Comparison of ENCODE assay signal across 26 mouse cellular contexts in the genomic region with DNA sequence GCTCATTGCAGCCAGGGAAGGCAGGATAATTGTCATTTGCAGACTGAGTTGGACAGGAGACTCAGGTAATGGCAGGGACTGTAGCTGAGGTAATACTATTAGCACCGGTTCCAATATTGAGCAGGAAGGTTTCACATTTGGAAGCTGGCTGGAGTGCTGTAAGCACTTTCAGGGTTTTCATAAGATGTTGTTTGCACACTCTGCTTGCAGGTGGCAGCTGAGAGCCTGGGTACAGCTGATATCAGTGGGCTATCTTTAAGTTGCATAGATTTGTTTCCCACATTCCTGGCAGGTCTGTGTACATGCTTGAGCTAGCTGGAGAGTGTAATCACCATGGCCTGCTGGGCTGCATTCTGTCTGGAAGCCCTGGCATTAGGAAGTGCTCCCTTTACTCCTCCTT.
A peak's percentile ranks its signal among the peaks of the same experiment; 100 is the strongest.
DNase-seq lines count a peak whose midpoint lies in the region; ATAC-seq and TF ChIP-seq lines count a peak whose summit lies in the region.
"Had no signal": no experiment of that assay in that cellular context is flagged by ENCODE, and none has a peak within 500 bp of the region (broad histone marks: within the 10 kb centered on the region; RNA-seq: fewer than 3 reads in every experiment).

No protein-coding gene starts in this region.

- 86% methylated on average over 1 of the region's 1 CpGs for WGBS in hindbrain, postnatal 0 days
- WGBS in hindbrain, embryonic 10.5 days: 90% methylated on average over 1 of the region's 1 CpGs
- WGBS in lung, embryonic 16.5 days: 68% methylated on average over 1 of the region's 1 CpGs

- H3K27me3 ChIP-seq in hindbrain, postnatal 0 days (ENCODE audit: insufficient read depth, low read length): no peaks in the 10 kb centered on the region
- H3K27me3 ChIP-seq in hindbrain, embryonic 10.5 days (ENCODE audit: insufficient read depth, poor library complexity, severe bottlenecking): no peaks in the 10 kb centered on the region
- no peaks in the 10 kb centered on the region for H3K27me3 ChIP-seq in lung, embryonic 16.5 days (ENCODE audit: control insufficient read depth, insufficient read depth, low read depth, low read length)
- H3K27me3 ChIP-seq: CH12.LX; embryonic facial prominence, embryonic 13.5 days; forebrain, embryonic 12.5 days; forebrain, embryonic 15.5 days; heart, embryonic 12.5 days; heart, embryonic 15.5 days; Patski had no signal

- H3K9ac ChIP-seq in hindbrain, postnatal 0 days (replicated peaks; ENCODE audit: low read length): no peak overlapping the region
- H3K9ac ChIP-seq in lung, embryonic 16.5 days (ENCODE audit: low read length): no peak overlapping the region
- H3K9ac ChIP-seq: embryonic facial prominence, embryonic 13.5 days; forebrain, embryonic 12.5 days; forebrain, embryonic 15.5 days; heart, embryonic 12.5 days; heart, embryonic 15.5 days; hindbrain, embryonic 14.5 days had no signal

- H3K4me1 ChIP-seq in hindbrain, postnatal 0 days (ENCODE audit: insufficient read depth, low read length): no peaks in the 10 kb centered on the region
- no peaks in the 10 kb centered on the region for H3K4me1 ChIP-seq in hindbrain, embryonic 10.5 days (replicated peaks)
- no peaks in the 10 kb centered on the region for H3K4me1 ChIP-seq in lung, embryonic 16.5 days (replicated peaks; ENCODE audit: control insufficient read depth, insufficient read depth, low read length)
- H3K4me1 ChIP-seq: embryonic facial prominence, embryonic 10.5 days; embryonic facial prominence, embryonic 13.5 days; forebrain, embryonic 12.5 days; forebrain, embryonic 15.5 days; heart, embryonic 15.5 days had no signal

- H3K36me3 ChIP-seq in hindbrain, postnatal 0 days (ENCODE audit: insufficient read depth, low read length): no peaks in the 10 kb centered on the region
- no peaks in the 10 kb centered on the region for H3K36me3 ChIP-seq in hindbrain, embryonic 10.5 days
- no peaks in the 10 kb centered on the region for H3K36me3 ChIP-seq in lung, embryonic 16.5 days (ENCODE audit: control insufficient read depth, insufficient read depth, low read length)
- H3K36me3 ChIP-seq: embryonic facial prominence, embryonic 10.5 days; embryonic facial prominence, embryonic 13.5 days; forebrain, embryonic 12.5 days; forebrain, embryonic 15.5 days; G1E; heart, embryonic 12.5 days; heart, embryonic 15.5 days had no signal

- H3K4me2 ChIP-seq in hindbrain, postnatal 0 days (ENCODE audit: low read depth, low read length): no peak overlapping the region
- no peak overlapping the region for H3K4me2 ChIP-seq in lung, embryonic 16.5 days (ENCODE audit: low read depth, low read length)
- H3K4me2 ChIP-seq: embryonic facial prominence, embryonic 13.5 days; forebrain, embryonic 12.5 days; forebrain, embryonic 15.5 days; heart, embryonic 12.5 days; heart, embryonic 15.5 days; hindbrain, embryonic 14.5 days had no signal

- no peak overlapping the region for H3K4me3 ChIP-seq in hindbrain, postnatal 0 days (ENCODE audit: low read length)
- no peak overlapping the region for H3K4me3 ChIP-seq in hindbrain, embryonic 10.5 days
- no peak overlapping the region for H3K4me3 ChIP-seq in lung, embryonic 16.5 days (ENCODE audit: low read length)
- H3K4me3 ChIP-seq: embryonic facial prominence, embryonic 10.5 days; embryonic facial prominence, embryonic 13.5 days; erythroblast, embryonic 14.5 days; forebrain, embryonic 12.5 days; forebrain, embryonic 15.5 days; heart, embryonic 12.5 days; heart, embryonic 15.5 days had no signal

- peak; percentile 33 to 46 for DNase-seq in cerebellum, postnatal 10 days
- DNase-seq in cerebellum, adult 11 months: no peak
- peak; percentile 8 for DNase-seq in hindbrain, postnatal 0 days (ENCODE audit: low spot score)
- no peak for DNase-seq in hindbrain, embryonic 10.5 days (ENCODE audit: low spot score)
- DNase-seq in lung, postnatal 25 days (ENCODE audit: low spot score): no peak
- DNase-seq: adrenal gland, postnatal 10 days; adrenal gland, postnatal 36 days; B cell, adult 2 months; cerebellum, adult 11-12 months; embryo, embryonic 11 days; gastrocnemius, postnatal 25 days; heart, adult 18-20 months; heart, postnatal 10 days; heart, postnatal 36 days had no signal

- ATAC-seq in hindbrain, postnatal 0 days: 0 out of 2 replicates have a peak, but pooled peaks have one; percentile 38
- ATAC-seq in lung, embryonic 16.5 days (ENCODE audit: low read depth): peak; percentile 49; the same call in 1 of the 2 replicates
- ATAC-seq: forebrain, embryonic 15.5 days; Patski had no signal

- no peaks in the 10 kb centered on the region for H3K9me3 ChIP-seq in hindbrain, postnatal 0 days (ENCODE audit: low read length)
- no peaks in the 10 kb centered on the region for H3K9me3 ChIP-seq in hindbrain, embryonic 10.5 days
- H3K9me3 ChIP-seq in lung, embryonic 16.5 days (ENCODE audit: control insufficient read depth, low read length): no peaks in the 10 kb centered on the region
- H3K9me3 ChIP-seq: embryonic facial prominence, embryonic 10.5 days; embryonic facial prominence, embryonic 13.5 days; forebrain, embryonic 12.5 days; forebrain, embryonic 15.5 days; G1E; heart, embryonic 12.5 days; heart, embryonic 15.5 days had no signal

- H3K27ac ChIP-seq in hindbrain, postnatal 0 days: no peak overlapping the region
- no peak overlapping the region for H3K27ac ChIP-seq in hindbrain, embryonic 10.5 days
- no peak overlapping the region for H3K27ac ChIP-seq in lung, embryonic 16.5 days (ENCODE audit: low read length)
- H3K27ac ChIP-seq: embryonic facial prominence, embryonic 10.5 days; embryonic facial prominence, embryonic 13.5 days; forebrain, embryonic 12.5 days; forebrain, embryonic 15.5 days; heart, embryonic 15.5 days; hindbrain, embryonic 14.5 days had no signal

- TF ChIP-seq CTCF in hindbrain, postnatal 0 days (IDR thresholded peaks at IDR 0.05; ENCODE audit: low read depth): 0 out of 2 replicates have a peak, but pooled peaks have one; percentile 16

Comparison
In these comparisons a context has a peak if more than half of its experiments do, and no peak if none do; other contexts are left out.
1. DNase-seq: peak in cerebellum, postnatal 10 days (2 of 2) and hindbrain, postnatal 0 days (single experiment); none in cerebellum, adult 11 months (single experiment), hindbrain, embryonic 10.5 days (single experiment) and lung, postnatal 25 days (single experiment).